Mouse (Mus musculus) midbrain, embryonic 15.5 days (tissue): Measurements from ENCODE around the gene Cers5. TPM values are rescaled to one million over a fixed set of nuclear protein-coding genes. Genes with fewer than 3 reads are reported as not detected.
"Not testable (repeated sequence)": the region's sequence is repeated elsewhere in the genome, so short reads cannot be mapped to it uniquely, and the experiment has no call there.

Experiments
- ATAC-seq: fragments of 200-750 bp; cut with Nextera tagmentation; replicated peaks from 2 replicates; pipeline ENCODE4 v1.8.0; 2017; ENCODE audit warnings: moderate TSS enrichment
- H3K27ac ChIP-seq: fragments of 300-500 bp; sonication (generic); 2 replicates; pipeline ENCODE4 v1.5.1; 2015; ENCODE audit warnings: mild to moderate bottlenecking, inconsistent platforms
- H3K27me3 ChIP-seq: fragments of 300-500 bp; sonication (generic); replicated peaks from 2 replicates; pipeline ENCODE4 v1.6.1; 2015; ENCODE audit warnings: inconsistent platforms
- H3K36me3 ChIP-seq: fragments of 300-500 bp; sonication (generic); replicated peaks from 2 replicates; pipeline ENCODE4 v1.6.1; 2015; ENCODE audit warnings: inconsistent platforms
- H3K4me1 ChIP-seq: fragments of 300-500 bp; sonication (generic); 2 replicates; pipeline ENCODE4 v1.6.1; 2015; ENCODE audit warnings: inconsistent platforms
- H3K4me2 ChIP-seq: fragments of 300-500 bp; sonication (generic); 2 replicates; pipeline ENCODE4 v1.6.1; 2015; ENCODE audit warnings: inconsistent platforms, mild to moderate bottlenecking, moderate library complexity
- H3K4me3 ChIP-seq: fragments of 300-500 bp; sonication (generic); 2 replicates; pipeline ENCODE4 v1.5.1; 2015; ENCODE audit warnings: mild to moderate bottlenecking, inconsistent platforms
- H3K9ac ChIP-seq: fragments of 300-500 bp; sonication (generic); 2 replicates; pipeline ENCODE4 v1.6.1; 2015; ENCODE audit warnings: mild to moderate bottlenecking, inconsistent platforms
- H3K9me3 ChIP-seq: fragments of 300-500 bp; sonication (generic); 2 replicates; pipeline ENCODE4 v1.6.1; 2016; ENCODE audit warnings: inconsistent platforms
- WGBS: fragments of 180-500 bp; shearing (Covaris S2); methylation state at CpG from one replicate; pipeline ENCODE4 v1.1.7; 2015; ENCODE audit warnings: mixed read lengths; 5-methylcytosine and 5-hydroxymethylcytosine counted together
- polyA plus RNA-seq: library from polyadenylated mRNA; unstranded; fragments of >200 nt; fragmentation: Nextera tagmentation; extraction: Ambion mirVana; gene quantifications from 2 replicates; pipeline ENCODE4 v1.2.1, GENCODE M21; 2015

Cers5 gene
- 77.3 and 79.9 TPM in 2 replicates for polyA plus RNA-seq

DNA sequence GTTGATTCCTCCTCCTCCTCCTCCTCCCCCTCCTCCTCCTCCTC is at the start of gene Cers5:
TSS of gene Cers5 (minus strand) at position 5 of the 44 bp plus-strand sequence.
- Histone ChIP-seq H3K4me3 (peak within 1 kb of the TSS; percentile 64), H3K9ac (peak within 1 kb of the TSS; percentile 70), H3K4me1 (peaks cover 16% of the 10 kb centered on the region), H3K27ac (peak within 1 kb of the TSS; percentile 87), H3K4me2 (peak within 1 kb of the TSS; percentile 71)
- not testable (repeated sequence) for H3K27me3 ChIP-seq, H3K9me3 ChIP-seq, H3K36me3 ChIP-seq, ATAC-seq

DNA sequence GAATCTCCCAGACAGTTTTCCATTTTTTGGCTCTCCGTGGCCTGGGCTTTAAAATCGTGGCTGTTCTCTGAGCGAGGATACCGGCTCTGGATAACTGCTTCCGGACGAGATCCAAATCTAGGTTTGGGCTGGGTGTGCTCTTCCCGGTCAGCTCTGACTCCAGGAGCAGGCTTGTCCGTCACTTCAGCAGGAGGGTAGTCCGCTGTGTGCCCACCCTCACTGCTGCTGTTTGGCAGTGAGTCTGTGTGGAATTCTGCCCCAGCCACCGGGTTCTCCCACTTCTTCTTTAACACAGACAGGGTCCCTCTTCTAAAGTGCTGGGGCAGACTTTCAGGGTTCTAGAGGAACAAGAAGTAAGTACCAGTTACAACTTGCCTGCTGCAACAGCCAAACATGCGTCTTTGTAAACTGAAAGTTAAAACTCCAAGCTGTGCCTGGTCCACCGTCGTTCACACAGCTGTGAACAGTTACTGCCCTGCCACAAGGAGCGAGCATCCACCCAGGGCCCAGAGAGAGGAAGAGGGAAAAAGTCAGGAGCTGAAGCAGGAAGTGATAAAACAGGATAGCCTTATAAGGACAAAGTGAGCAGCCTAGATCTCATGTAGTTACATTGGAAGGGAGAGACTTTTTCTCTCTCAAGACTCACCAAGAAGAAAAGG is 47.1 kb upstream of the Cers5 start:
- Histone ChIP-seq H3K4me1 (peaks cover 23% of the 10 kb centered on the region), H3K27ac (peak overlapping the region; percentile 77), H3K36me3 (no peaks in the 10 kb centered on the region), H3K9ac (no peak overlapping the region), H3K4me2 (peak overlapping the region; percentile 29), H3K4me3 (0 out of 2 replicates have a peak overlapping the region, but pooled peaks have one; percentile 1), H3K27me3 (no peaks in the 10 kb centered on the region), H3K9me3 (no peaks in the 10 kb centered on the region)
- no peak for ATAC-seq
- 72% methylated on average over 14 of the region's 14 CpGs for WGBS

DNA sequence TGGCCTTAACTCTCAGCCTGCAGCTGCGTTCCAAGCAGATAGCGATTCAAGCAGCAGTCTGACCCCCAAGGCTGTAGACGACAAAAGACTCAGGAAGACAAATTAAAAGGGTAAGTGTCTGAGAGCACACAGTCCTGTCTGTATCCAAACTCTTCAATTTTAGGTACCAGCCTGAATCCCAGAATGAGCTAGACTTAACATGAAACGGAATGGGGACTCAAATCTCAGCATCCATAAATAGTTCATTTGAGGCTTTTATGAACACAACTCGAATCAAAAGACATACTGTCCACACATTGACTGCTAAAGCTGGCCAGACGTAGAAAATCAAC is 46.4 kb upstream of the Cers5 start:
- no peaks in the 10 kb centered on the region for H3K9me3 ChIP-seq

DNA sequence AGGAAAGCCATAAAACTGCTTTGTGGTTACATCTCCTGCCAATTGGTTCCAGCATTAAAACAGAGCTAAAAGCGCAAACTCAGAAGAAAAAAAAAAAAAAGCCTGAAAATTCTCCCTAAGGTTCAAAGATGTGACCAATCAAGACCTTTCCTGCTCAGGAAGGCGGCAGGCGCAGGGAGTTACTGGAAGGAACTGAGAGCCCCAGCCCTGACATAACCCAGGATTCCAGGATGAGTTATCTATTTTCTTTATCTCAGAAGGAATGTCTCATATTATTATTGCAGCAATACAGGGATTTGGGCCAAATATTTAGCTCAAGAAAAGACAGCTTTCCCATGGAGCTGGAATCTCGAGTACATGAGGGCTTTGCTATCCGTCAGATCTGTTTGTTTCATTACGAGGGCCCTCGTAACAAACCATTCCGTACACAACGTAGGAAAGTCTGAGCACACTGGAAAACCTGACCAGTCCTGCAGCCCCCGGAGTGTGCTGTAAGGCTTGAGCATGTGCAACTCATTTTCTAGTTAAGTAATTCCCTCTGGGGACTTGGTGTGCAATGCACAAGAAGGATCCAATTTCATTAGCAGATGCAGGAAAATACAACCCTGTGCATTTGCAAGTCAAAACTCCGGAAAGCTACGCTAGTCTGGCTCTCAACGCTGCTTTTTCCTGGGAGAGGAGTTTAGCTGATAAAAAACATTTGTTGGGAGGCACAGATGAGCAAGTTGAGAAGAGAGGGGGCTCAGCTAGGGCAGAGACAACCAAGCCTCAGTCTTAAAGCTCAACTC is 45.8 kb upstream of the Cers5 start:
- H3K4me1 ChIP-seq, result peaks cover 23% of the 10 kb centered on the region
- no peaks in the 10 kb centered on the region for H3K9me3 ChIP-seq
- peak overlapping the region; percentile 17; the same call in 1 of the 2 replicates for H3K4me3 ChIP-seq
- ATAC-seq, result 0 out of 2 replicates have a peak, but pooled peaks have one; percentile 48
- H3K9ac ChIP-seq, result no peak overlapping the region
- no peaks in the 10 kb centered on the region for H3K27me3 ChIP-seq
- H3K27ac ChIP-seq, result peak overlapping the region; percentile 77
- peak overlapping the region; percentile 29 for H3K4me2 ChIP-seq
- WGBS, result 9% methylated on average over 13 of the region's 13 CpGs
- no peaks in the 10 kb centered on the region for H3K36me3 ChIP-seq

More for the DNA sequence above, 46.4 kb upstream of the Cers5 start:
- WGBS, result 30% methylated on average over 6 of the region's 6 CpGs
- ATAC-seq, result no peak
- peak overlapping the region; percentile 29 for H3K4me2 ChIP-seq
- no peaks in the 10 kb centered on the region for H3K36me3 ChIP-seq
- H3K9ac ChIP-seq, result no peak overlapping the region
- peak overlapping the region; percentile 77 for H3K27ac ChIP-seq
- no peaks in the 10 kb centered on the region for H3K27me3 ChIP-seq
- peak overlapping the region; percentile 17; the same call in 1 of the 2 replicates for H3K4me3 ChIP-seq
- peaks cover 23% of the 10 kb centered on the region for H3K4me1 ChIP-seq

DNA sequence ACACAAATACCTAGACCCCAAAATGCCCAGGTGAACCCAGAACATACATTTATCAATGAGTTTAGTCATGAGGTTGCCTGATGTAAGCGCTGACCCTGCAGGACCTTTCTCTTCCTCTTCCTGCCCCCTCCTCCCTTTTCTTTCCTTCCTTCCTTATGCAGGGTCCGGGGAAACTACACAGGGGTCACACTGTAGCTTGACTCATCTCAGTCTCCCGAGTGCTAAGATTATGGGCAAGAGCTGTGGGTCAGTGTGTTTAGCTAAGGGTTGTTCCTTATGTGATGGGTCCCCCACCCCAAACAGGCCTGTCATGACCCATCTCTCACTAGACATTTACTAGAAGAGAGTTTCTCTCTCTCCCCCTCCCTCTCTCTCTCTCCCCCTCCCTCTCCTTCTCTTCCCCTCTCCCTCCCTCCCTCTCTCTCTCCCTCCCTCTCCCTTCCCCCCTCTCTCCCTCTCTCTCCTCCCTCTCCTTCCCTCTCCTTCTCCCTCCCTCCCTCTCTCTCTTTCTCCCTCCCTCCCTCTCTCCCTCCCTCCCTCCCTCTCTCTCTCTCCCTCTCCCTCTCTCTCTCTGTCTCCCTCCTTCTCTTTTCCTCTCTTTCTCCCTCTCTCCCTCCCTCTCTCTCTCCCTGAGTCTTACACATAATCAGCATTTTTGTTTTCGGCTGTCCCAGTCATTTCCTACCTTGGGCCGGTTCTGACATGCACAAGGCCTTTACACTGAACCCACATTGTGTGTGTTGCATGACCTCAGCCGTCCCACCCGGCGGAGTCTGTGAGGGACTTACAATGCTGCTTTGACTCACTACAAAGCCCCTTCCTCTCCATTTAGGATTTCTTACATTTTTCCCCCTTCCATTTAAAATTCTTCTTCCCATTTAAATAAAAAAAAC is 44.9 kb upstream of the Cers5 start:
- Histone ChIP-seq H3K4me3 (no peak overlapping the region), H3K27ac (peak overlapping the region; percentile 77), H3K27me3 (no peaks in the 10 kb centered on the region), H3K9me3 (no peaks in the 10 kb centered on the region), H3K4me1 (peaks cover 23% of the 10 kb centered on the region), H3K36me3 (no peaks in the 10 kb centered on the region), H3K9ac (no peak overlapping the region), H3K4me2 (peak overlapping the region; percentile 29; the same call in 1 of the 2 replicates)
- WGBS, result 27% methylated on average over 8 of the region's 8 CpGs
- ATAC-seq, result no peak

DNA sequence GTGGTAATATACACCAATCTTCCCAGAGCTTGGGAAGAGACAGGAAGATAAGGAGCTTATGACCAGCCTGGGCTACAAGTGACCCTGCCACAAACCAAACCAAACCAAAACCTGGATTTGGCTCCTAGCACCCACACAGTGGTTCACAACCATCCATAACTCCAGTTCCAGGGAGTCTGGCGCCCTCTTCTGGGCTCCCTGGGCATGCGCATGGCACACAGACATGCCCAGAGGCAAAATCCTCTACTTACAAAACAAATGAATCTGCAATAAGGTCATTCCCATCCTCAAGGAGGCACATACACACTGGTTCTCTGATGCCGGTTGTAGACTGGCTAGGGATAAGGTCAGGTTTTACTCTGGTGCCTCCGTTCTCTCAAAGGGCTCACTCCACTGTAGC is 43.3 kb upstream of the Cers5 start:
- Histone ChIP-seq H3K4me1 (peaks cover 23% of the 10 kb centered on the region), H3K9ac (no peak overlapping the region), H3K36me3 (no peaks in the 10 kb centered on the region), H3K27ac (no peak overlapping the region), H3K27me3 (no peaks in the 10 kb centered on the region), H3K4me2 (no peak overlapping the region), H3K9me3 (no peaks in the 10 kb centered on the region), H3K4me3 (no peak overlapping the region)
- ATAC-seq, result no peak
- WGBS, result 93% methylated on average over 4 of the region's 4 CpGs

DNA sequence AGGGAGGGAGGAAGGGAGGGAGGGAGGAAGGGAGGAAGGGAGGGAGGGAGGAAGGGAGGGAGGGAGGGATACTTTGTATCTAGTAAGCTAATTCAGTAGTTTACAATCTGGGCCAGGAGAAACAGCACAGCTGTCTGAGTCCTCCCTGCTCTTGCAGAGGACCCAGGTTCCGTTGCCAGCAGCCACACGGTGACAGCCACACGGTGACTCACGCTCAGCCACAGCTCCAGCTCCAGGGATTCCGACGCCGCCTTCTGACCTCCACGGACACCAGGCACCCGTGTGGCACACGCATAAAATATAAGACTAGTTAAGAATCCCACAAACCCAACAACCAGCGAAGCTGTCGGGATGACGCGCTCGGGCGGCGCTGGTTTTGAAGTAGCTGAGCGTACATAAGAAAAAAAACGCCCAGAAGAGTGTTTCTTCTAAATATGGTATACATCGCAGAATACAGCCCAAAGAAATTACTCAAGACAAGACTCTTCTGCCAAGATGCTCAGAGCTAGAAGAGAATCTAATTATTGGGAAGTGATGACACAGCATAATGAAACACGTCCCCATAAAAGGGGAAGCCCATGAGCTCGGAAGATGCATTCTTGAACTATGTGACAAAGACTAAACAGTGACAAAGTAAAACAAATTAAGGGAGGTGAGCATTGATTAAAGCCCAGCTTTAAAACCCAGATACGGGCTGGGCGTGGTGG is 42.0 kb upstream of the Cers5 start:
- no peaks in the 10 kb centered on the region for H3K9me3 ChIP-seq
- H3K27me3 ChIP-seq, result no peaks in the 10 kb centered on the region
- 88% methylated on average over 24 of the region's 24 CpGs for WGBS
- no peak overlapping the region for H3K4me2 ChIP-seq
- no peaks in the 10 kb centered on the region for H3K36me3 ChIP-seq
- H3K27ac ChIP-seq, result no peak overlapping the region
- ATAC-seq, result no peak
- no peak overlapping the region for H3K9ac ChIP-seq
- H3K4me3 ChIP-seq, result no peak overlapping the region
- peaks cover 20% of the 10 kb centered on the region for H3K4me1 ChIP-seq

DNA sequence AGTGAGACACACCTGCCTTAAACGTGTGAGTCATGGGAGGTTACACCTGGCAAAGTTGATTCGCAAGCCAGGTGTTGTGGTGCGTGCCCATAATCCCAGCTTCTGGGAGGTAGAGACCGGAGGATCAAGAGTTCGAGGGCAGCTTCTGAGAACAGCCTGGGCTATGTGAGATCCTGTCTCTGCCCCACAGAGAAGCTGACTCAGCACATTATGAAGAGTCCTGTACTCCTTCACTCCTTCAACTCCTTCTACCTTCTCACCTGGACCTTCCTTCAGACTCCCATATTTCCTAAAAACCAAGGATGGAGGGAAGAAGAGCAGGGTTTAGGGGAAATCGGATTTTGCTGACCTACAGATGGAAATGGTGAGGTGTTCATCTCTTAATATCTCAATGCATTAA is 41.0 kb upstream of the Cers5 start:
- no peaks in the 10 kb centered on the region for H3K9me3 ChIP-seq
- WGBS, result 93% methylated on average over 6 of the region's 6 CpGs
- H3K36me3 ChIP-seq, result no peaks in the 10 kb centered on the region
- no peaks in the 10 kb centered on the region for H3K27me3 ChIP-seq
- H3K4me2 ChIP-seq, result no peak overlapping the region
- ATAC-seq, result no peak
- peaks cover 11% of the 10 kb centered on the region for H3K4me1 ChIP-seq
- no peak overlapping the region for H3K27ac ChIP-seq
- H3K9ac ChIP-seq, result no peak overlapping the region
- no peak overlapping the region for H3K4me3 ChIP-seq

DNA sequence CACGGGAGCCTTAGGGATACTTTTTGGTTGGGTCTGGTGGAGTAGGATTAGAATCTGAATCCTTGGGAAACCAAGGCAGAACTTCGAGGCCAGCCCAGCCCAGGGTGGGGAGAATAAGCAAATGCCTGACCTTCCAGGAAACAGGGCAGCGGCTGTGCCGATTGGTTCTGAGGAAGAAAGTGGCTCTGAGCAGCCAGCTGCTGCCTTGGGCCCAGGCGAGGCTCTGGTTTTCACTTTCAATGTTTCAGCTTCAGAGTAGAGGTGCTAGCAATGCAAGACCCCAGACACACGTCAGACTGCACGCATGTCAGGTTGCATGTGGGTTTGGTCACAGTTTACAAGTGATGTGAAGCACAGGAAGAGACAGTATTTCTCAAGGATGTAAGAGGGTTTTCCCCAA is 39.4 kb upstream of the Cers5 start:
- Histone ChIP-seq H3K4me2 (no peak overlapping the region), H3K9ac (no peak overlapping the region), H3K9me3 (no peaks in the 10 kb centered on the region), H3K36me3 (no peaks in the 10 kb centered on the region), H3K4me1 (peaks cover 11% of the 10 kb centered on the region), H3K27ac (no peak overlapping the region), H3K27me3 (no peaks in the 10 kb centered on the region), H3K4me3 (no peak overlapping the region)
- 79% methylated on average over 7 of the region's 7 CpGs for WGBS
- ATAC-seq, result no peak

DNA sequence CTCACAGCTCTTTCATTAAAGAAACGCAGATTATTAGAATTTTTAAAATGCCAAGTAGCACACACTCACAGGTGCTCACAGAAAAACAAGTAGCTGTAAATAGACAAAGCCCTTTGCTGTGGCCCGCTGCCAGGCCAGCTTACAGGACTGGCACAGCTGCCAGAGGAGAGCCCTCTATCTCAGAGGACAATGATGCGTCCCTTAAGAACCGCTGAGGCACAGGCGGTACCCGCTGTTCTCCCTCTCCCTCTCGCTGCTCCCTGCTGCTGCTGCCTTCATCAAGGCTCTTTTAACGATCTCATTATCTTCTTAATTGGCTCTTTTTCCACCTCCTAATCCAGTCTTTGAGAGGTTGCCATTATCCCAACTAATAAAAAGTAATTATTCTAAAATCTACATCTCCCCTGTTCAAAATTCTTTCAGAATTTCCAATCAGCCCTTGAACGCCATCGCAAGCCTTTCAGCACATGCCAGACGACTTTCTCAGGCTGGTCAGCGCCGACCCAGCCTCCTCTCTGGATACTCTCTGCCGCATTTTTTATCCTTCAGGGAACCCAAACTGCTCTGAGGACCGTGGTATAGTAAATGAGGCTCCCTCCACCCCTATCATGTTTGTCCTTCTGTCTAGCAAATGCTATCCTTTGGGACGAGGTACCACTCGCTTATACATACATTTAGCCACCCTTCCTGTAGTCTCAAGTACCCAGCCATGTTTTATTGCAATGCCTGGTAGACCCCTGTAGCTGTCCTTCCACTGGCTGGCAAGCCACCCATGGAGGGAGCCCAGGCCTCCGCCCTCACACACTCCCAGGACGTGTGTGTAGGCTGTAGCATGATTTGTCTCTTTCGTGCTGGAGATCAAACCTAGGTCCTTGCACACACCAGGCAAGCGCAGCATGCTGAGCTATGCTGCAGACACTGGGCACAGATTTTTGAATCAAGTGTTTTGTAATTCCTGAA is 35.4 kb upstream of the Cers5 start:
- Histone ChIP-seq H3K9me3 (no peaks in the 10 kb centered on the region), H3K27me3 (no peaks in the 10 kb centered on the region), H3K4me3 (no peak overlapping the region), H3K36me3 (no peaks in the 10 kb centered on the region), H3K4me2 (peak overlapping the region; percentile 35), H3K9ac (no peak overlapping the region), H3K27ac (peak overlapping the region; percentile 69), H3K4me1 (peaks cover 22% of the 10 kb centered on the region)
- peak; percentile 84 for ATAC-seq
- WGBS, result 21% methylated on average over 21 of the region's 21 CpGs

DNA sequence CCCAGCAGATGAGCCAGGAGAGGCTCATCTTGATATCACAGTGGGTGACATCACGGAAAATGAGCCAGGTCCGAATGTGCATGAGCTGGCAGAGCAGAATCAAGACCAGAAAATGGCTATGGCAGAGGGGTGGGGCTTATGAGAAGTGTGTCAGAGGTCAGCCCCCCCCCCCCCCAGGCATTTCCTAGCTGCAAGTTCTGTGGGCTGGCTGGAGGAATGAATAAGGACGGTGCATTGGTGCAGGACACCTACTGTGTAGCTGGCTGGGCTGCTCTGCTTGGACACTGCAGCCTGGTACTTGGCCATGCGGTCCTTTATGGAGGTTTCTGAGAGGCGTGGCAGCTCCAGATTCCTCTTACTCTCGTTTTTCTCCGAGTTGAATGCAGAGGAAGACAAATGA is 33.5 kb upstream of the Cers5 start:
- 26% methylated on average over 7 of the region's 7 CpGs for WGBS
- no peak overlapping the region for H3K27ac ChIP-seq
- ATAC-seq, result no peak
- H3K9ac ChIP-seq, result no peak overlapping the region
- H3K36me3 ChIP-seq, result no peaks in the 10 kb centered on the region
- H3K4me2 ChIP-seq, result no peak overlapping the region
- no peaks in the 10 kb centered on the region for H3K9me3 ChIP-seq
- no peaks in the 10 kb centered on the region for H3K27me3 ChIP-seq
- no peak overlapping the region for H3K4me3 ChIP-seq
- peaks cover 22% of the 10 kb centered on the region for H3K4me1 ChIP-seq
